Mouse (Mus musculus): ENCODE results near the gene Slc25a21.

DNA sequence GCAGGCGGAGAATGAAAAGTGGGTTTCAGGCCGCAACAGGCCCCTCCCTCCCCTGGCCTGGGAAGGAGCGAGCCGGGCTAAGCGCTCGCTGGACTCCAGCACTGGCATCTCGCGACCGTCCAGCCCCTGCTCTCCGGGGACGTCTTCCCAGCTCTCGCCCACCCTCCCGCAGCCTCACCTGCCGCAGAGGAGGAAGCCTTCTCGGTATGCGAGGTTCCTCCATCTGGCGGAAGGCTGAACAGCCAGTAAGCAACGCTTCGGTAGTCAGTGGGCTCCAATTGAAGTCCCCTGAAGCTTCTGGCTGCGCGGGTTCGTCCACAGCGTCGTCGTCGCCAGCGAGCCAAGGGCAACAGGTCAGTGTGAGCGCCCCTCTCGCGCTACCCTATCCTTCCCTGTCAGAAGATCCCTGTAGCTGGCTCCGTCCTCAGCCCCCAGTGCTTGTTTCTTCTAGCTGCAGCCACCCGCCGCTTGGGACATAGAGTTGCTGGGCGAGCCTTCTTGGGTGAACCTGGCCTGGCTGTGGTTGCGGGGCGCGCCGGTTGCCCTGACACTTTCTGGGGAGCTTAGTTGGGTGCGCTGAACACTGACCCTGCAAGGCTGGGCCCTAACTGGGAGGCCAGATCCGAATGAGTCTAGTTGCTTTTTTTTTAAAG is 505.7 kb downstream of the Slc25a21 start, which contains the start of gene Pax9:
- TF ChIP-seq POLR2A (IDR thresholded peaks at IDR 0.05; ENCODE audit: extremely low read depth, insufficient read depth, low read length) = no peak
- TF ChIP-seq CTCF (IDR thresholded peaks at IDR 0.05; ENCODE audit: low read depth, low read length) = no peak
